Comparison of ENCODE assay signal across 26 mouse cellular contexts in genomic region chr14:75539205-75539604, GRCm38 (mm10). TPM values are rescaled to one million over a fixed set of nuclear protein-coding genes. Genes with fewer than 3 reads are reported as not detected.
DNase-seq lines count a peak whose midpoint lies in the region; ATAC-seq and TF ChIP-seq lines count a peak whose summit lies in the region.
"Had no signal": no experiment of that assay in that cellular context is flagged by ENCODE, and none has a peak within 500 bp of the region (broad histone marks: within the 10 kb centered on the region; RNA-seq: fewer than 3 reads in every experiment).

No protein-coding gene starts in this region.

- peak; percentile 85 for ATAC-seq in liver, embryonic 11.5 days (replicated peaks; ENCODE audit: low FRiP score)
- peak; percentile 78 for ATAC-seq in liver, embryonic 14.5 days (ENCODE audit: insufficient read depth)
- ATAC-seq in megakaryocyte progenitor cell, adult 5-6 weeks (replicated peaks; ENCODE audit: poor library complexity) = peak; percentile 52; the same call in 1 of the 2 replicates
- ATAC-seq: activated CD4-positive, CD25-positive, alpha-beta regulatory T cell, adult 4 months; forebrain, embryonic 13.5 days; forebrain, postnatal 0 days; Patski had no signal

- DNase-seq in liver, embryonic 11.5 days (ENCODE audit: low spot score) = no peak
- DNase-seq in liver = no peak
- DNase-seq in liver, embryonic 14.5 days (ENCODE audit: low read depth in 3 of 3, low spot score in 3 of 3) = no peak
- no peak for DNase-seq in cerebellum, adult 2 months
- no peak for DNase-seq in gastrocnemius, adult 18-20 months (ENCODE audit: low spot score)
- DNase-seq in gastrocnemius, adult 8-10 months (ENCODE audit: low spot score in 2 of 2) = no peak
- DNase-seq: adrenal gland, postnatal 14 days; cerebellum, adult 11-12 months; cerebellum, adult 9-11 months; cerebellum, postnatal 36 days; forebrain, postnatal 0 days; gastrocnemius, adult 2 months; gastrocnemius, postnatal 36 days; heart, adult 11 months; heart, postnatal 10 days; heart, postnatal 4 days had no signal

- no peaks in the 10 kb centered on the region for H3K9me3 ChIP-seq in liver, embryonic 11.5 days (ENCODE audit: control insufficient read depth, low read length)
- H3K9me3 ChIP-seq in liver, embryonic 14.5 days (ENCODE audit: control insufficient read depth, low read length) = no peaks in the 10 kb centered on the region
- H3K9me3 ChIP-seq: embryonic facial prominence, embryonic 13.5 days; forebrain, embryonic 13.5 days; heart, embryonic 10.5 days; hindbrain, embryonic 13.5 days had no signal

- no peak for TF ChIP-seq POLR2A in cerebellum, adult 2 months (IDR thresholded peaks at IDR 0.05; ENCODE audit: borderline replicate concordance, insufficient read depth, low read length)

- H3K4me2 ChIP-seq in liver, embryonic 11.5 days = no peak overlapping the region
- H3K4me2 ChIP-seq in liver, embryonic 14.5 days (ENCODE audit: low read depth) = no peak overlapping the region
- H3K4me2 ChIP-seq: embryonic facial prominence, embryonic 13.5 days; forebrain, embryonic 13.5 days; hindbrain, embryonic 13.5 days had no signal

- no peak overlapping the region for H3K9ac ChIP-seq in liver, embryonic 11.5 days (ENCODE audit: low read depth, low read length)
- no peak overlapping the region for H3K9ac ChIP-seq in liver, embryonic 14.5 days (replicated peaks)
- H3K9ac ChIP-seq: embryonic facial prominence, embryonic 13.5 days; forebrain, embryonic 13.5 days; forebrain, postnatal 0 days; hindbrain, embryonic 13.5 days had no signal

- no peaks in the 10 kb centered on the region for H3K27me3 ChIP-seq in liver, embryonic 11.5 days (replicated peaks; ENCODE audit: control insufficient read depth, insufficient read depth, low read length)
- H3K27me3 ChIP-seq in liver, embryonic 14.5 days (ENCODE audit: control insufficient read depth, insufficient read depth, low read length) = no peaks in the 10 kb centered on the region
- H3K27me3 ChIP-seq in cerebellum, adult 2 months (ENCODE audit: control insufficient read depth, insufficient read depth, low read length) = no peaks in the 10 kb centered on the region
- H3K27me3 ChIP-seq: forebrain, embryonic 13.5 days; hindbrain, embryonic 13.5 days had no signal

- no peak overlapping the region for H3K4me3 ChIP-seq in liver, embryonic 11.5 days (ENCODE audit: low read depth, low read length)
- no peak overlapping the region for H3K4me3 ChIP-seq in liver, embryonic 14.5 days (ENCODE audit: insufficient read depth in 1 of 2, low read depth in 2 of 2, low read length in 2 of 2)
- no peak overlapping the region for H3K4me3 ChIP-seq in cerebellum, adult 2 months (replicated peaks; ENCODE audit: insufficient read depth, low read depth, low read length)
- H3K4me3 ChIP-seq: embryonic facial prominence, embryonic 13.5 days; forebrain, embryonic 13.5 days; gastrocnemius, adult 2 months; heart, embryonic 10.5 days; hindbrain, embryonic 13.5 days had no signal

- peak; percentile 58 for TF ChIP-seq EP300 in liver, embryonic 14.5 days (IDR thresholded peaks at IDR 0.05; ENCODE audit: low read depth)

- 29% methylated on average over 2 of the region's 2 CpGs for WGBS in liver, embryonic 11.5 days
- 7% methylated on average over 2 of the region's 2 CpGs for WGBS in liver, embryonic 14.5 days (ENCODE audit: insufficient replicate concordance)
- 75% methylated on average over 2 of the region's 2 CpGs for WGBS in cerebellum, adult 2 months

- H3K36me3 ChIP-seq in liver, embryonic 11.5 days (ENCODE audit: control insufficient read depth, insufficient read depth, low read length) = no peaks in the 10 kb centered on the region
- H3K36me3 ChIP-seq in liver, embryonic 14.5 days (replicated peaks; ENCODE audit: control insufficient read depth, insufficient read depth, low read depth) = no peaks in the 10 kb centered on the region
- H3K36me3 ChIP-seq: embryonic facial prominence, embryonic 13.5 days; heart, embryonic 10.5 days; hindbrain, embryonic 13.5 days had no signal

- peak overlapping the region; percentile 21; the same call in 1 of the 2 replicates for H3K27ac ChIP-seq in liver, embryonic 11.5 days (ENCODE audit: low read depth, low read length)
- H3K27ac ChIP-seq in liver, embryonic 14.5 days = no peak overlapping the region
- no peak overlapping the region for H3K27ac ChIP-seq in cerebellum, adult 2 months (ENCODE audit: insufficient read depth, low read length)
- H3K27ac ChIP-seq: embryonic facial prominence, embryonic 13.5 days; gastrocnemius, adult 2 months; heart, embryonic 10.5 days had no signal

- H3K4me1 ChIP-seq in liver, embryonic 11.5 days (replicated peaks; ENCODE audit: control insufficient read depth, insufficient read depth, low read length) = peaks cover 14% of the 10 kb centered on the region
- H3K4me1 ChIP-seq in liver, embryonic 14.5 days (replicated peaks; ENCODE audit: control insufficient read depth in 2 of 2, insufficient read depth in 2 of 2, low read length in 1 of 2) = peaks cover 0 to 17% of the 10 kb centered on the region in 2 experiments; a peak in 3 of 4 replicates
- no peaks in the 10 kb centered on the region for H3K4me1 ChIP-seq in cerebellum, adult 2 months (ENCODE audit: control insufficient read depth, insufficient read depth, low read length)

- no peak for TF ChIP-seq CTCF in liver, embryonic 14.5 days (IDR thresholded peaks at IDR 0.05; ENCODE audit: low read depth)
- no peak for TF ChIP-seq CTCF in cerebellum, adult 2 months (IDR thresholded peaks at IDR 0.05; ENCODE audit: borderline replicate concordance, insufficient read depth, low read depth, low read length)

RNA-seq across cellular contexts. Expression of gene Spert, which starts 53.7 kb away (rescaled TPM):
- not detected in 2 replicates for polyA plus RNA-seq in liver, embryonic 11.5 days (2014; fragmentation: Nextera tagmentation; extraction: Ambion mirVana)
- polyA plus RNA-seq in liver, embryonic 14.5 days (2012; rRNA removed) = not detected in 2 replicates
- polyA plus RNA-seq in liver, embryonic 14.5 days (2014; fragmentation: Nextera tagmentation; extraction: Ambion mirVana) = not detected in 2 replicates
- not detected in 2 replicates for total RNA-seq in megakaryocyte progenitor cell, adult 5-6 weeks (2015)
- not detected in 2 replicates for total RNA-seq in megakaryocyte progenitor cell, adult 5-6 weeks (2017)
- polyA plus RNA-seq in cerebellum, adult 2 months (2012; rRNA removed) = not detected in 2 replicates
- total RNA-seq in gastrocnemius, adult 18-20 months (2021) = not detected
- total RNA-seq in gastrocnemius, adult 8-10 months (2022) = not detected
- total RNA-seq: adrenal gland, adult 18-20 months; adrenal gland, postnatal 14 days; forebrain, postnatal 0 days; gastrocnemius, adult 2 months; gastrocnemius, postnatal 36 days; heart, postnatal 10 days; heart, postnatal 4 days had no signal
- polyA plus RNA-seq: activated CD4-positive, CD25-positive, alpha-beta regulatory T cell, adult 4 months; C2C12; embryonic facial prominence, embryonic 13.5 days; forebrain, embryonic 13.5 days; forebrain, postnatal 0 days; heart, embryonic 10.5 days; heart, embryonic 14.5 days; hindbrain, embryonic 13.5 days; Patski had no signal
